In the genomic region with DNA sequence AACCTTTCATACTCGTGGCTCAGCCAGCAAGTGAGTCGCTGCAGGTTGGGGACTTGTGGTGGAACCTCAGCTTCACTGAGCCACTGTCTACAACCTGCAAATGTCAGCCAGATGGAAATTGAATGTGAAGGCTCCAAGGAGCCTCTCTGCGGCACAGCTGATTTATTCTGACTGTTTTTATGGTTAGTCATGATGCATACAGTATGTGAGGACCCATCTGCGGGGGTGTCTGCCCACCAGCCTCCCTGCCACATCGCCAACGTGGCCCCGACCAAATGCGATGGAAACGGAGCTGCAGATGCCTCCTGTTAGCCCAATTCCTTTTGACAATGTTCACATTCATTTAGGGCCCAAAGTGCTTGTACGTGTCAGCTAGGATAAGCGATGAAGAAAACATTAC, we compare ENCODE assay signal across 16 mouse cellular contexts.
DNase-seq lines count a peak whose midpoint lies in the region; ATAC-seq and TF ChIP-seq lines count a peak whose summit lies in the region.
"Had no signal": no experiment of that assay in that cellular context is flagged by ENCODE, and none has a peak within 500 bp of the region (broad histone marks: within the 10 kb centered on the region; RNA-seq: fewer than 3 reads in every experiment).

No protein-coding gene starts in this region.

- no peak for TF ChIP-seq EP300 in stomach, postnatal 0 days (optimal IDR thresholded peaks at IDR 0.05)

- H3K9ac ChIP-seq in forebrain, embryonic 14.5 days (ENCODE audit: low read length), result no peak overlapping the region
- no peak overlapping the region for H3K9ac ChIP-seq in stomach, postnatal 0 days (ENCODE audit: low read length)
- H3K9ac ChIP-seq: hindbrain, embryonic 12.5 days; limb, embryonic 13.5 days; lung, embryonic 14.5 days had no signal

- ATAC-seq in forebrain, embryonic 14.5 days, result no peak
- ATAC-seq in stomach, postnatal 0 days (ENCODE audit: low FRiP score, low TSS enrichment), result no peak
- ATAC-seq: CD4-positive, CD25-positive, alpha-beta regulatory T cell, adult 4 months had no signal

- no peaks in the 10 kb centered on the region for H3K27me3 ChIP-seq in forebrain, embryonic 14.5 days (replicated peaks; ENCODE audit: control insufficient read depth, insufficient read depth, low read length)
- no peaks in the 10 kb centered on the region for H3K27me3 ChIP-seq in stomach, postnatal 0 days (ENCODE audit: control insufficient read depth, insufficient read depth, low read length)
- H3K27me3 ChIP-seq: hindbrain, embryonic 12.5 days had no signal

- DNase-seq in left cerebral cortex, postnatal 25 days (ENCODE audit: low spot score in 2 of 2), result peak; percentile 3 to 40
- no peak for DNase-seq in left cerebral cortex, adult 11 months (ENCODE audit: low spot score)
- peak; percentile 1 to 26 for DNase-seq in frontal cortex, adult 2 months (ENCODE audit: extremely low spot score in 1 of 2, low spot score in 1 of 2)
- peak; percentile 24 to 28 for DNase-seq in layer of hippocampus, postnatal 14 days (ENCODE audit: low spot score in 2 of 2)
- DNase-seq in right cerebral cortex, postnatal 10 days (ENCODE audit: low spot score in 2 of 2), result peak; percentile 19
- DNase-seq in forebrain, embryonic 14.5 days (ENCODE audit: low spot score), result no peak
- no peak for DNase-seq in stomach, postnatal 0 days (ENCODE audit: low spot score)
- no peak for DNase-seq in heart, postnatal 25 days (ENCODE audit: low spot score)
- DNase-seq: cerebellum, postnatal 36 days; lung, embryonic 14.5 days; thymus, postnatal 4 days had no signal

- intact Hi-C loops in left cerebral cortex, postnatal 25 days (cut with DNase I), result no loop called here
- intact Hi-C loops in heart, postnatal 25 days (cut with DNase I), result no loop called here

- H3K4me1 ChIP-seq in forebrain, embryonic 14.5 days (ENCODE audit: control insufficient read depth, insufficient read depth, low read length), result no peaks in the 10 kb centered on the region
- H3K4me1 ChIP-seq in stomach, postnatal 0 days (replicated peaks; ENCODE audit: control insufficient read depth, insufficient read depth), result no peaks in the 10 kb centered on the region
- H3K4me1 ChIP-seq: hindbrain, embryonic 12.5 days; limb, embryonic 13.5 days had no signal

- no peak for TF ChIP-seq CTCF in stomach, postnatal 0 days (IDR thresholded peaks at IDR 0.05; ENCODE audit: low read depth)

- no peak overlapping the region for H3K4me3 ChIP-seq in forebrain, embryonic 14.5 days (ENCODE audit: low read depth, low read length)
- H3K4me3 ChIP-seq in stomach, postnatal 0 days (ENCODE audit: low read depth, low read length), result no peak overlapping the region
- H3K4me3 ChIP-seq: erythroblast, embryonic 14.5 days; hindbrain, embryonic 12.5 days; limb, embryonic 13.5 days had no signal

- no peak overlapping the region for H3K27ac ChIP-seq in forebrain, embryonic 14.5 days (ENCODE audit: low read depth, low read length)
- H3K27ac ChIP-seq in stomach, postnatal 0 days (replicated peaks), result no peak overlapping the region
- H3K27ac ChIP-seq: hindbrain, embryonic 12.5 days; kidney, postnatal 0 days; limb, embryonic 13.5 days had no signal

- H3K9me3 ChIP-seq in forebrain, embryonic 14.5 days (replicated peaks; ENCODE audit: control insufficient read depth, low read length), result no peaks in the 10 kb centered on the region
- no peaks in the 10 kb centered on the region for H3K9me3 ChIP-seq in stomach, postnatal 0 days (ENCODE audit: control insufficient read depth, low read length)
- H3K9me3 ChIP-seq: hindbrain, embryonic 12.5 days; limb, embryonic 13.5 days had no signal

- 86% methylated on average over 11 of the region's 11 CpGs for WGBS in forebrain, embryonic 14.5 days
- 62% methylated on average over 11 of the region's 11 CpGs for WGBS in stomach, postnatal 0 days

- H3K4me2 ChIP-seq in forebrain, embryonic 14.5 days (ENCODE audit: low read length), result no peak overlapping the region
- H3K4me2 ChIP-seq in stomach, postnatal 0 days (replicated peaks; ENCODE audit: low read depth), result no peak overlapping the region
- H3K4me2 ChIP-seq: hindbrain, embryonic 12.5 days; limb, embryonic 13.5 days; lung, embryonic 14.5 days had no signal

- H3K36me3 ChIP-seq in forebrain, embryonic 14.5 days (ENCODE audit: control insufficient read depth, insufficient read depth, low read length), result no peaks in the 10 kb centered on the region
- H3K36me3 ChIP-seq in stomach, postnatal 0 days (ENCODE audit: control insufficient read depth, insufficient read depth, low read length), result no peaks in the 10 kb centered on the region
- H3K36me3 ChIP-seq: hindbrain, embryonic 12.5 days; limb, embryonic 13.5 days had no signal

Comparison
In these comparisons a context has a peak if more than half of its experiments do, and no peak if none do; other contexts are left out.
1. DNase-seq: peak in left cerebral cortex, postnatal 25 days (2 of 2), frontal cortex, adult 2 months (2 of 2), layer of hippocampus, postnatal 14 days (2 of 2) and right cerebral cortex, postnatal 10 days (2 of 2); none in left cerebral cortex, adult 11 months (single experiment), forebrain, embryonic 14.5 days (single experiment), stomach, postnatal 0 days (single experiment) and heart, postnatal 25 days (single experiment).